14 mouse cellular contexts compared by ENCODE assay signal in the genomic region with DNA sequence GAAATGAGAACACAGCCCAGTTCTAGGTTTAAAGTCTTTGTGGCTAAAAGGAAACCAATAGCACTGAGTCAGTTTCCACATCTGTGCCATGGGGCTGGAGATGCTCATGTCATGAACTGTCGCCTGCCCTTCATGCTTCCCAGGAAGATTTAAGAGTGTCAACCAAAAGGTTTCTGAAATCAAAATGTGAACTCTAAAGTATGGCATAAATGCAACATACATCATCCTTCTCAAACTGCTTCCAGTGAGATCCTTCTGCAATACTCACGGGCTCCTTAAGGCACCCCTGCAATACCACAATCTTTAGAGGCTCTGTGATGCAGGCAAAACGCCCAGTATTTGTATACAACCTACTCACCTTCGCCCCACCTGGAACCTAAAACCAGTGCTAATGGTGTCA.
"Had no signal": no experiment of that assay in that cellular context is flagged by ENCODE, and none has a peak within 500 bp of the region (broad histone marks: within the 10 kb centered on the region; RNA-seq: fewer than 3 reads in every experiment).

No protein-coding gene starts in this region.

- H3K36me3 ChIP-seq: lung, embryonic 15.5 days; midbrain, embryonic 10.5 days; midbrain, embryonic 12.5 days; midbrain, embryonic 15.5 days; neural tube, embryonic 12.5 days; stomach, embryonic 15.5 days had no signal

- H3K4me2 ChIP-seq: lung, embryonic 15.5 days; midbrain, embryonic 12.5 days; midbrain, embryonic 15.5 days; neural tube, embryonic 12.5 days; stomach, embryonic 15.5 days had no signal

- DNase-seq: lung, adult 2 months; lung, postnatal 4 days; right cerebral cortex, postnatal 14 days; thymus, adult 2 months; thymus, postnatal 25 days; thymus, postnatal 4 days had no signal

- ATAC-seq: lung, postnatal 0 days; midbrain, embryonic 15.5 days had no signal

- H3K27me3 ChIP-seq: lung, embryonic 15.5 days; midbrain, embryonic 12.5 days; midbrain, embryonic 15.5 days; neural tube, embryonic 12.5 days; stomach, embryonic 15.5 days had no signal

- H3K27ac ChIP-seq: lung, embryonic 15.5 days; midbrain, embryonic 10.5 days; midbrain, embryonic 12.5 days; midbrain, embryonic 15.5 days; neural tube, embryonic 12.5 days; stomach, embryonic 15.5 days; stomach, postnatal 0 days had no signal

- H3K9me3 ChIP-seq: lung, embryonic 15.5 days; midbrain, embryonic 10.5 days; midbrain, embryonic 12.5 days; midbrain, embryonic 15.5 days; neural tube, embryonic 12.5 days; stomach, embryonic 15.5 days had no signal

- H3K4me3 ChIP-seq: lung, embryonic 15.5 days; midbrain, embryonic 10.5 days; midbrain, embryonic 12.5 days; midbrain, embryonic 15.5 days; neural tube, embryonic 12.5 days; stomach, embryonic 15.5 days had no signal

- H3K4me1 ChIP-seq: lung, embryonic 15.5 days; midbrain, embryonic 10.5 days; midbrain, embryonic 12.5 days; midbrain, embryonic 15.5 days; neural tube, embryonic 12.5 days; stomach, embryonic 15.5 days had no signal

- H3K9ac ChIP-seq: lung, embryonic 15.5 days; midbrain, embryonic 12.5 days; midbrain, embryonic 15.5 days; neural tube, embryonic 12.5 days; stomach, embryonic 15.5 days had no signal
